Mouse (Mus musculus) splenic B cell, adult 2 months (primary cell): Measurements from ENCODE around the gene Nol9.

Source experiments
- DNase-seq: peaks from one replicate; pipeline ENCODE4 v3.0.0-alpha.2; 2011; ENCODE audit warnings: low read depth, low spot score
- H3K27me3 ChIP-seq: 2 replicates; pipeline ENCODE4 v1.6.1; 2012; ENCODE audit warnings: mild to moderate bottlenecking, low read length, moderate library complexity, mixed read lengths; ENCODE audit not compliant: control insufficient read depth, poor library complexity, insufficient read depth, severe bottlenecking
- H3K36me3 ChIP-seq: 2 replicates; pipeline ENCODE4 v1.6.1; 2012; ENCODE audit warnings: mild to moderate bottlenecking, low read length, moderate library complexity, mixed read lengths; ENCODE audit not compliant: control insufficient read depth, poor library complexity, insufficient read depth, severe bottlenecking

Nol9 gene

DNA sequence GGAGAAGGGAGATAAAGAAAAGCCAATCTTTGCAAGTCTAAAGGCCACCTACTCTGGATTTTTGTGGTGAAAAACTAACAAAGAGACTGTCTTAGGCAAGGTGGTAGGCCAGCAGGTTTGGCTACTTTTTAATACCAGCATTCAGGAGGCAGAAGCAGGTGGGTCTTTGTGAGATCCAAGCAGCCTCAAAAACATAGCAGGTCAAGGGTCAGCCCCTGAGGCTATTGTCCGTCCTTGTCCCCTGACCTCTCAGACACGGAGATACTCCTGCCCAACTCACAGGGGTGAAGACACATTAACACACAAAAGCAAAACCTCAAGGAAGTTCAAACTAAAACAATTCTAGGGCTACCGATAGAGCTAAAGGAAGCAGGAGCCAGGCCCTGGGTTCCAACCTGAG is 32.3 kb upstream of the Nol9 start:
- H3K27me3 ChIP-seq = no peaks in the 10 kb centered on the region
- H3K36me3 ChIP-seq = no peaks in the 10 kb centered on the region
- no peak for DNase-seq

DNA sequence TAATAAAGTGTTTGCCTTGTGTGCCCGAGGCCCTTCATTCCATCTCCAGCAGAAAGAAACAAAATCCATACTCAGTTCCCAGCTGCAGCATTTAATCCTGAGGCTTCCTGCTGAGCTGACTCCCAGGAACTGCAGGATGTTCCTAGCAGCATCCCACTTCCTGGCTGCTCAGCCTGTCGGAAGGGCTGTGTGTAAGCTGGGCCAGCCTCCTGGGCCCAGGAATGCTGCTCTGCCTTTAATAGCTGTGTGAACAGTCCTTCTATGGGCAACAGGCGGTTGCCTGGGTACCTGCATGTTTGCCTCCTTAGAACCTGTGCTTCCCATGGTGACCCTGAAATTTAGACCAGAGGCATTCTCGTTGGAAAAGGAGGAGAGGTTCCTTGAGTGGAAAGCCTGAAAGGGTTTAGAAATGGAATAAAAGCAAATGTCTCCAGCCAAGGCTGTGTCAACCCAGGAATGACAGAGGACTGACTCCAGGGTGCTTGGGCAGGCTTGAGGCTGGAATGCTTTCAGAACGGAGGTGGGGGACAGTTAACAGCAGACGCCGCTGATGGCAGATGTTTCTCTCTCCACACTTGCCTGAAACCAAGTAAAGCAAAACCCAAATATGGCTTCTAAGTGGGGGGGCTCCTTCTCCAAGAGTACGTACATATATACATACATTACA is 31.5 kb upstream of the Nol9 start:
- Histone ChIP-seq H3K27me3 (no peaks in the 10 kb centered on the region), H3K36me3 (no peaks in the 10 kb centered on the region)
- DNase-seq = no peak

DNA sequence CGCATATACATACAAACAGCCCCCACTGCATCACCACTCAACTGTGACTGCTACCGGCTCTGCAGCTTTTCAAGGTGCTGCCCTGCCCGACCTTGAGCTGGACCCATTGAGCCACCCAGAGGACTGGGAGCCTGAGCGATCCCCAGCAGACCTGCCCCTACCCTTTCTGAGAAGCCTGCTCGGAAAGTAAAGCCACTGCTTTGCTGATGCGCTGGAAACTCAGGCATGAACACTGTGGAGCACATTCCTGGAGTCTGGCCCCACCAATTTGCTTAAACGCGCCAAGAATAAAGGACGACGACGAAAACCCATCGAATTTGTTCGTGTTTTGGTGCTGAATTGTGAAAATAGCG is 31.0 kb upstream of the Nol9 start:
- peak; percentile 24 for DNase-seq
- H3K36me3 ChIP-seq = no peaks in the 10 kb centered on the region
- no peaks in the 10 kb centered on the region for H3K27me3 ChIP-seq

DNA sequence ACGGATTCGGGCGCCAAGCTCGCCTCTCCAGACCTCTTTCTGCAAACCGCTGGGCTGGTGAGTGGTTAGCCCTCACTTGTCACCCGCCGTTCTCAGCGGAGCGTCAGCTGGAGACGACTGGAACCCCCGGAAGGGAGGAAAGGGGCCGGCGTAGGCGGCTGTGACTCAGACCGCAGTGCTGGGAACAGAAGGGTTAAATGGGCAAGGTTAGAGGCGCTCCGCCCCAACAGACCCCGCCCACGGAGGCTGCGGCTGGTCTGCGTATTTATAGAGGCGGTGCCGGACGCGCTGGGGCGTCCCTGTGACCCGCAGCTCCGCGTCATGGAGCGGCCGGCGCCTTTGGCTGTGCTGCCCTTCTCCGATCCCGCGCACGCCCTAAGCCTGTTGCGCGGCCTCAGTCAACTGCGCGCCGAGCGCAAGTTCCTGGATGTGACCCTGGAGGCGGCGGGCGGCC is 30.5 kb upstream of the Nol9 start, which contains the start of gene Klhl21:
Klhl21 (plus strand) TSS at position 182 of the 454 bp plus-strand sequence.
- no peaks in the 10 kb centered on the region for H3K36me3 ChIP-seq

DNA sequence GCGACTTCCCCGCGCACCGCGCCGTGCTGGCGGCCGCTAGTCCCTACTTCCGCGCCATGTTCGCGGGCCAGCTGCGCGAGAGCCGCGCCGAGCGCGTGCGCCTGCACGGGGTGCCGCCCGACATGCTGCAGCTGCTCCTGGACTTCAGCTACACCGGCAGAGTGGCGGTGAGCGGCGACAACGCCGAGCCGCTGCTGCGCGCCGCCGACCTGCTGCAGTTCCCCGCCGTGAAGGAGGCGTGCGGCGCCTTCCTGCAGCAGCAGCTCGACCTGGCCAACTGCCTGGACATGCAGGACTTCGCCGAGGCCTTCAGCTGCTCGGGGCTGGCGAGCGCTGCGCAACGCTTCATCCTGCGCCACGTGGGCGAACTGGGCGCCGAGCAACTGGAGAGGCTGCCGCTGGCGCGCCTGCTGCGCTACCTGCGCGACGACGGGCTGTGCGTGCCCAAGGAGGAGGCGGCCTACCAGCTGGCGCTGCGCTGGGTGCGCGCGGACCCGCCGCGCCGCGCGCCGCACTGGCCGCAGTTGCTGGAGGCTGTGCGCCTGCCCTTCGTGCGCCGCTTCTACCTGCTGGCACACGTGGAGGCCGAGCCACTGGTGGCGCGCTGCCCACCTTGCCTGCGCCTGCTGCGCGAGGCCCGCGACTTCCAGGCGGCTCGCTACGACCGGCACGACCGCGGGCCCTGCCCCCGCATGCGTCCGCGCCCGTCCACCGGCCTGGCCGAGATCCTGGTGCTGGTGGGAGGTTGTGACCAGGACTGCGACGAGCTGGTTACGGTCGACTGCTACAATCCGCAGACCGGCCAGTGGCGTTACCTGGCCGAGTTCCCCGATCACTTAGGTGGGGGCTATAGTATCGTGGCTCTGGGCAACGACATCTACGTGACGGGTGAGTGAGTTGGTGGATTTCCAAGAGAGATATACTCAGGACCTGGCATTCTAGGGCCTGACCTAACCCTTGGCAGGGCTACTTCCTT is 29.8 kb upstream of the Nol9 start:
- Histone ChIP-seq H3K36me3 (peaks cover 2% of the 10 kb centered on the region; the same call in 1 of the 2 replicates), H3K27me3 (no peaks in the 10 kb centered on the region)
- peak; percentile 52 for DNase-seq

More for the DNA sequence above, 30.5 kb upstream of the Nol9 start, which contains the start of gene Klhl21:
- DNase-seq = peak; percentile 95
- H3K27me3 ChIP-seq = no peaks in the 10 kb centered on the region

DNA sequence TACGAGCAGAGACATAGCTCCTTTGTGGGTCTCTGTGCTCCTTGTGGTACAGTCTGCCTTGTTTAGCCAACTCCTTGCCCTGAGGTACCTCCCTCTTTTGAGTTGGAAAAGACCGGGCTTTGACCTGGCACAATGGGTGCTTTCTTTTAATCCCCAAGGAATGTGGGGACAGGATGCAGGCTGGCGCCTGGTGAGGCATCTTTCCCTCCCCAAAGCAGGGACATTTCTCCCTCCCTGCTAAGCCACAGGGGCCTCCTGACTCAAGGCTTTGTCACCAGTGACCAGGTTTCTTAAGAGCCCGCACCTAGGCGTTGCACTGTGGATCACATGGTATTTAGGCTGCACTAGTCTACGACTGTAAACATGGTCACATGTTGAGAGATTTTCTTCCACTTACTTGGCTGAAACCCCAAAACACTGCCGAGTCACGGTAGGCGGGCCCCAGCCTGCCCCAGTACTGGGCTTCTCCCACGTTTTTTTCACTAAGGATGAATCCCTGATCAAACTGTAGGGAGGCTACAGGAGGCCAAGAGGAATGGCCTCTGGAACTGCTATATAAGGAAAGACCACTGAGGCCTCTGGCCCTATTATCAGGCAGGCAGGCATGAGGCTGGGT is 28.9 kb upstream of the Nol9 start:
- Histone ChIP-seq H3K27me3 (no peaks in the 10 kb centered on the region), H3K36me3 (peaks cover 2% of the 10 kb centered on the region)
- DNase-seq = peak; percentile 49

DNA sequence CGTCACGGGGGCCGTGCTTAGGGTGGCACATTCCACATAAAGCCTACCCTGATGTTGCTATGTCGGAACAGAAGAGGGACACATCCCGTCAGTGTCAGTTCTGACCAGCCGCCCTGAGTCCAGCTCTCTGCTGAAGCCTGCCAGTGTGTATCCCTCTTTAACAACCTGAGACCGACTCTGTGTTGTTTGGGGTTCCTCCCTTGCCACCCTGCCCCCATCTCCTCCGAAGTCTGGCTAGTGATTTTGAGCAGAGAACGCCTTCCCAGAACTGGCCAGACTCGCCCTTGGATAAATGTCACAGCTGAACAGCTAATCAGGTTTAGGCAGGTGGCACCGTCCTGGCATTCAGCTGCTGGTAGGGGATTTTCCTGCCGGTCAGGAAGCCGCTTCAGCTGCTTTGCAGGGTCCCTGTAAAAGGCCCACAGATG is 28.4 kb upstream of the Nol9 start:
- H3K27me3 ChIP-seq = no peaks in the 10 kb centered on the region
- DNase-seq = no peak
- peaks cover 2% of the 10 kb centered on the region for H3K36me3 ChIP-seq

DNA sequence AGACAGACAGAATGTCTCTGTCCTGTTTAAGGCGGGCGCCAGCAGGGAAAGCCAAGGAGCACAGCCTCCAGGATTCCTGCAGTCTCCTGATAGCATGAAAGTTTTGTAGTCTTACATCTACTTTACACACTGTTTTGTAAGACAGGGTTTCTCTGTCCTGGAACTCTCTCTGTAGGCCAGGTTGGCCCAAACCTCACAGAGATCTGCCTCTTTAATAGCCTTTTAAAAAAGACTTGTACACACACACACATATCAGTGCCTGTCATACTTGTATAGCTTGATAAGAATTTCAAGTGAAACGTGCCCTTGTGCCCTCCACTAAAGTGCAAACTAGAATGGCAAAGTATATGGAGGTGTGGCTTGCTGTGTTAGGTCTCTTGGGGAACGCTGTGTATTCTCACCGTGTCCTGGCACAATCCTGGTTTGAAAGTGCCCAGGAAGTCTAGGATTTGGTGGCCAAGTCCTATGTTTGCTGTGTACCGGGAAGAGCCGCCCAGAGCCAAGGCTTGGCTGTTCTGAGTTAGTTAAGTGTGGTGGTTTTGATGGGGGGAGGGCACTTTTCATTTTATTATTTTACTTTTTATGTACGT is 27.9 kb upstream of the Nol9 start:
- DNase-seq = no peak
- peaks cover 2% of the 10 kb centered on the region for H3K36me3 ChIP-seq
- H3K27me3 ChIP-seq = no peaks in the 10 kb centered on the region

DNA sequence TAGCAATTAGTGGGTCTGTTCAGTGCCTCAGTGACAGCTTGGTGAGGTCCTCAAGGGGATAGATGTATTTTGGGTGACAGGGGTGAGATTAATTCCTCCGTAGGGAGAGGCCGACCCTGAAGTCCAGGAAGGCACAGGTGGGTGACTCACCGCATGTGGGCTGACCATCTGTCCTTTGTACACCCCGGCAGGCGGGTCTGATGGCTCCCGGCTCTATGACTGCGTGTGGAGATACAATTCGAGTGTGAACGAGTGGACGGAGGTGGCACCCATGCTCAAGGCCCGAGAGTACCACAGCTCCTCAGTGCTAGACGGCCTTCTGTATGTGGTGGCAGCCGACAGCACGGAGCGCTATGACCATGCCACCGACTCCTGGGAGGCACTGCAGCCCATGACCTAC is 27.0 kb upstream of the Nol9 start:
- no peak for DNase-seq

DNA sequence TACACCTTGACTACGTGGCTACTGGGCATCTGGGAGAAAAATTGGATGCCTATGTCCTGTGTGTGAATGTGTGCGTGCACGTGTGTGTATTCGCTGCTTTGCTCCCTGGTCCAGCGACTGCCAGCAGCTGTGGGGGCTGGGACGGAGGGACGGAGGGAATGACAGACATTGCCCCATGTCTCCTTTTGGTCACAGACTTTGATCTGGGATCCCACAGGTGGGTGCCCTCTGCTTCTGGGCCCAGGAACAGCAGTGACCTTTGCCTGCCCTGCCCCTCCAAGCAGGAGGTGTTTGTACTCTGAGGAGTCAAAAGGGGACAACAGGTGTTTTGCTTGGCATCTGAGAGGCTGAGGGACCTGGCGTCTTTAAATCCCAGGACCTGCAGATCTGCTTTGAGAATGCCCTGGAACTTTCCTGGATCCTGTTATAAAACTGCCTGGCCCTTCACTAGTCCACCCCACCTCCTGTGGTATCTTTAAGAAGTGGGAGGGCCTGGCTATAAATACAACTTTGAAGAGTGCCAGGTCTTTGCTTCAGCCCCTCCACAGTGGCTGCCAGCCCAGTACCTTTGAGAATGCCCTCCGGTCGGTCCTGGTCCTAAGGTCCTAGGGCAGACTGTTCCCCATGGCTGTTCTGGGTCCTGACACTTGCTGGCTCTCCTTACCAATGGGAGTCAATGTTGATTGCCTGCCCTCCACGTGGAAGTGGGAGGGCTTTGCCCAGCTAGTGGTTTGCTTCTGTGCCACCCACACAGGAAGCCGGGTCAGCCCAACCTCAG is 25.9 kb upstream of the Nol9 start:
- Histone ChIP-seq H3K27me3 (no peaks in the 10 kb centered on the region), H3K36me3 (peaks cover 2% of the 10 kb centered on the region)
- DNase-seq = no peak

More for the DNA sequence above, 27.0 kb upstream of the Nol9 start:
- peaks cover 2% of the 10 kb centered on the region for H3K36me3 ChIP-seq
- H3K27me3 ChIP-seq = no peaks in the 10 kb centered on the region

DNA sequence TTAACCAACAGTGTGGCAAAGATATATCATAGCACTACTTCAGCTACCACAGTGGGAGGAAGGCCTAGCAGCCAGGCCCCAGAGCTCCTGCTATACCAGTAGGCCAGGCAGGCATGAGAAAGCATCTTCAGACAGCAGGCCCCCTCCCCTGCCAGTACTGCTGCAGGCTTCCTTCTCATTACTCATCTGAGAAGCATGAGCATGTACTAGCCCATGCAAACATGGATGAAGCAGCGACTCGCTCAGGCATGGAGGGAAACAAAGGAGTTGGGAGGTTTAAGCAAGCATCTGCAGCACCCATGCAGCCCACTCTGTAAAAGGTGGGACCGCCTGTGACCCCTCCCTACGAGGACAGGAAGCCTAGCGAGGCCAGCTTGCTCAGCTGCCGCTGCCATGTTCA is 20.0 kb upstream of the Nol9 start:
- DNase-seq = no peak
- H3K27me3 ChIP-seq = no peaks in the 10 kb centered on the region
- H3K36me3 ChIP-seq = peaks cover 2% of the 10 kb centered on the region

DNA sequence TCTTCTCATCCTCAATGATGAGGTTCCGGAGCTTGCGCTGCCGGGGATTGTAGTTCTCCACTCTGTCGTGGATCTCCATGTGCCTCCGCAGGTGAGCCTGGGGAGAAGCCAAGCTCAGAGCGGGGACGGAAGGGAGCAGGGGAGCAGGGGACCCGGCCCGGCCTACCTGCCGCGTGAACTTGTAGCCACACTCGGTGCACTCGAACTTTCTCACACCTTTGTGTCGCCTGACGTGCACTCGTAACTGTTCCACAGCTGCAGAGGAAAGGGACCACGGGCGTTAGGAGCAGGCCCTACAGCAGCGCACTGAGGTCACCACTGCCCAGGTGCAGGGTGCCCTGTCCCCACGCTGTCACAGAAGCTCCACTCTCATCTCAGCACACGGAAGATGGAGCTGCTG is 19.1 kb upstream of the Nol9 start:
- Histone ChIP-seq H3K27me3 (no peaks in the 10 kb centered on the region), H3K36me3 (no peaks in the 10 kb centered on the region; the same call in none of the 2 replicates)
- DNase-seq = no peak

DNA sequence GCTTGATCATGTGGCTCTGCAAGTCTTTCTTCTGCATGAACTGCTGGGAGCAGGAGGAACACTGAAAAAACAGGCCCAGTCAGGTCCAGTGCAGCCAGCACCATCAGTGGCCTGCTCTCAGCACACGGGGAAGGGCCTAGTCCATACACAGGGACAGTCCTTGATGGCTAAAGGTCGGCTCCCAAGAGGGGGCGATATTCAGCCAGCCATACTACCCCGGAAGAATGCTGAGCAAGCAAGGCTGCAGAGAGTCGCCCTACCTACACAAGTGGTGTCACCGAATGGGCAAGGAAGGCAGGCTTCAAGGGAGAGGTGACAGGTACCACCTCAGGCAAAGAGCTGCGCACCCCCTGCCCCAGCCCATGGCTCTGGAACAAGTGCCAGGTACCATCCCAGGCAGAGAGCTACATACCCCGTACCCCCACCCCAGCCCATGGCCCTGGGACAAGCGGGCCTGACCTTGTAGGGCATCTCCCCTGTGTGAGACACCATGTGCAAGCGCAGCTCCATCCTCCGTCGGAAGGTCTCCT is 17.5 kb upstream of the Nol9 start:
- no peaks in the 10 kb centered on the region; the same call in none of the 2 replicates for H3K36me3 ChIP-seq
- no peak for DNase-seq
- H3K27me3 ChIP-seq = no peaks in the 10 kb centered on the region

DNA sequence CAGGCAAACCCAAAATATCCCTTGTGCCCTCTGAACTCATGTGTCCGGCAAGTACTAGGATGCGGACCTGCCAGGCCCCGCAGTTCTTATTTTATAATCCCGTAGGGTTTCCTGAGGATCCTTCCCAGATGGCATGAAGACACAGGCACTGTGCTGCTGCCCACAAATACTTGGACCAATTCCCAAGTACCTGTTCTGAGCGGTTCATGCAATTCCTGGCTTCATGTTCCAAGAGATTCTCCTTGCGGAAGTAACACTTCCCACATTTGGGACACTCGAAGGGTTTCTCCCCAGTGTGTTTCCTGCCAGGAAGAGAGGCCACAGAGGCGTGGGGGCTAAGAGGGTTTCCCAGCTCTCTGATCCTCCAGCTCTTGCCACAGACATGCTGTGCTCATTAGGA is 16.6 kb upstream of the Nol9 start:
- Histone ChIP-seq H3K36me3 (no peaks in the 10 kb centered on the region; the same call in none of the 2 replicates), H3K27me3 (no peaks in the 10 kb centered on the region)
- DNase-seq = no peak
